Mouse (Mus musculus) large intestine, adult 2 months (tissue): ENCODE data around the gene Lypla2. TPM values are rescaled to one million over a fixed set of nuclear protein-coding genes. Genes with fewer than 3 reads are reported as not detected.
"Not testable (repeated sequence)": the region's sequence is repeated elsewhere in the genome, so short reads cannot be mapped to it uniquely, and the experiment has no call there.

Experiments used
- DNase-seq: peaks from one replicate; pipeline ENCODE4 v3.0.0-alpha.2; 2012; ENCODE audit warnings: low read depth, low spot score
- WGBS: fragments of 180-500 bp; shearing (Covaris S2); methylation state at CpG from one replicate; pipeline ENCODE4 v1.1.7; 2018; 5-methylcytosine and 5-hydroxymethylcytosine counted together
- polyA plus RNA-seq: library from polyadenylated mRNA; depleted of rRNA; stranded (reverse); fragments of >200 nt; gene quantifications from 2 replicates; pipeline ENCODE4 v1.2.3, GENCODE M21; 2012

The Lypla2 gene
- polyA plus RNA-seq, 1 experiment, result 123 TPM

DNA sequence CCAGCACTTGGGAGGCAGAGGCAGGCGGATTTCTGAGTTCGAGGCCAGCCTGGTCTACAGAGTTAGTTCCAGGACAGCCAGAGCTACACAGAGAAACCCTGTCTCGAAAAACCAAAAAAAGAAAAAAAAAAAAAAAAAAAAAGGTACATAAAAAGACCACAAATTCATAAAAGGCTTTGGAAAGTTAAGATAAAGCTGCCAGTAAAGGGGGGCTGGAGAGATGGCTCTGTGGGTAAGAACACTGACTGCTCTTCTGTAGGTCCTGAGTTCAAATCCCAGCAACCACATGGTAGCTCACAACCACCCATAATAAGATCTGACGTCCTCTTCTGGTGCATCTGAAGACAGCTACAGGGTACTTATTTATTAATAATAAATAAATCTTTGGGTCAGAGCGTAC lies 7.8 kb upstream of the Lypla2 start:
- WGBS, result 90% methylated on average over 5 of the region's 5 CpGs

DNA sequence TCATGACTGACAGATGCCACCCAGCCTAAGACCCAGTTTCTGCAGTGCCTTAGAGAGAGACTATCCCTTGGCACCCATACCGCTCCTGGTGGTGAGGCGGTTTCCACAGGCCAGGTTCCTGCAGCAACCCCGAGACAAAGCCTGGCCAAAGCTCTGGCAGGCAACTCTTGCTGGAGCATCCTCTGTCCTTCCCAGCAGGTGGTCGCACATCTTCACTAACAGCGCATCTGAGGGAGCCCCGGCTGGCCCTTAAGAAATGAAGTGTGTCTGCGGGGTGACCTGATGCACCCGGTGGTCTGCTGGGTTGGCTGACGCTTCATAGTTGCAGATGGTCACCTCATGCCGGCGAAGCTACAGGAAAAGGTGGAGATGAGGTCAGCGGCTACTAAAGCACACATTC lies 3.7 kb upstream of the Lypla2 start:
- WGBS, result 96% methylated on average over 12 of the region's 12 CpGs
- DNase-seq, result no peak

More for the DNA sequence above, 7.8 kb upstream of the Lypla2 start:
- DNase-seq, result not testable (repeated sequence)

DNA sequence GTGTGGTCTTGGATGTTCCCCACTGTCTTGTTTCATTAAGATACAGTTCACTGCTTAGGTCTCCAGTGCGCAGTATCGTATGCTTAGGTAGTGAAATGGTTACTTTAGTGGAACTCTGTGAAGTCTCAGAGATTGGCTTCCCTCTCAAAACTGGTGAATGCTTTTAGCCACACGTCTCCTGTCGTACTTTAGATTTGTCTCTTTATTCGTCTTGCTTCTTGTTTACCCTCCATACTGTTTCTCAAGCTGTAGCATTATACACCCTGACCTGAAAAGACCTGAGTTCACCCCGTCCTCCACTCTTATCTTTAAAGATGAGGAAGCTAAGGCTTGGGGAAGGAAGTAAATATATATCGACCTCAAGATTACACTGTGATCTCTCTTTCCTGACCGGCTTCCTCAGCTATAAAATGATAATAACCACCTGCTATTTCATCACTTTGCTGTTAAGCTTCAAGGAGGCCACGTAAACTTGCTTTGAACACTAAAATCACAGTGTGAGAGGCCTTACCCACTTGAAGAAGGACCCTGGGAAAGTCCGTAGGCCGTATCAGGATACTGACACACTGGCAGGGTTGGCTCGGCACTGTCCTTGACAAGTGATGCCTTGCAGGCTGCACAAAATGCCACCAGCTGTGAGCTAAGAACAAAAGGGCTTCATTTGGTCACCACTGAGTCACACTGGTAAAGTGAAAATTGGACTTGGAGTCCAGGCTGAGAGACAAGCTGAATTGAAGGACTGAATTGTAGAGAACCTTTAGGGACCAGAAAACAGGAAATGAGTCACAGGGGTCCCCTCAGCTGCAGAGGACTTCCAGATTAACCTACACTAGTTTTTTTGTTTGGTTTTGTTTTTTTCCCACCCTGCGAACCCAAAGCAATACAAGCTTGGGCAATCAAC lies 735 bp upstream of the Lypla2 start:
- no peak for DNase-seq
- WGBS, result 21% methylated on average over 13 of the region's 13 CpGs

DNA sequence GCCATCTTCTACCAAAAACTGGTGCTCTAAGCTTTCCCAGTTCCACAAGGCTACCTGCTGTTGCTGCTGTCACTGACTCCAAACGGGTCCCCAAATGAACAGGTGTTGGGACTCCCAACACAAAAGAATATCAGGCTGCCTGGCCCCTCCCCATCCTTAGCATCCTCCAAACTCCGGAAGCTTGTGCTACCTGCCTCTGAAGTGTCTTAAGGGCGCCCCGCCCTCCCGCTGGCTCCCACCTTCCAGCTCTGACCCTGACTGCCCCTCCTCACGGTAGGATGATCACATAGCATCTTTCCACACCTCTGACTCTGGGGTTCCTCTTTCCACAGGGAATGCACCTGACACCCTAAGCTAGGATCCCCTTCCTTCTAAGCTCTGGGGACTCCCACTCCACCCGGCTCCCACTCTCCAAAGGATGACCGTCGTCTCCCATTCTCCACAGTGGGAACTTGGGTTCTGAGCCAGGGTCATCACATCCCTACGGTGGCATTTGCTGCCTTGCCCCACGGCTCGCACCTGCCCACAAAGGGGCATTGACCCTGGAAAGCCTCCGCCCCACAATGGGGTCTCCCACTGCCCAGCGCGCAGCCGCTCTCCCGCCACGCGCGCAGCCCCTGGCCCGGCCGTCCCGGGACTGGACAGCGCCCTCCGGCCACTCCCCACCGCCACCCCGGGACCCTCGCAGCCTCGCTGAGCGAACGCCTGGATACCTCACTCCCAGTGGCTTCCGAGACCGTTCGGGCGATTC lies 446 bp downstream of the Lypla2 start:
- under 1% methylated on average over 35 of the region's 35 CpGs for WGBS
- DNase-seq, result no peak

DNA sequence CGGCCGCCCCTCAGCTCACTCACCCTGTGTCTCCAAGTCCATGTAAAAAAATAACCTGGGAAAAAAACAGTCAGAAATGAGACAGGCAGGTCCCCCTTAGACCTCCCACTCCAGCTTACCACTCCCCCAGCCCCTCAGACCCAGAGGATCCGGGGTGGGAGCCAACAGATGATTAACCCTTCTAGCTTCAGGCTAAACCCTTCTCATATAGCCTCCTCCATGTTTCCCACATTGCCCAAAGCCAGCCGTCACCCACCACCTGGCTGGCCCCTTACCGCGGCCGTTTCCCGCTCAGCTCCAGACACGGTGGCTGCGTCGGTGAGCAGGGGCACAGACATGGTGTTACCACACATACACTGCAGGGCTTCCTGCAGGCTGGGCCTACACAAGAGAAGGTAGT lies 1.8 kb downstream of the Lypla2 start:
- 91% methylated on average over 11 of the region's 11 CpGs for WGBS
- DNase-seq, result no peak

DNA sequence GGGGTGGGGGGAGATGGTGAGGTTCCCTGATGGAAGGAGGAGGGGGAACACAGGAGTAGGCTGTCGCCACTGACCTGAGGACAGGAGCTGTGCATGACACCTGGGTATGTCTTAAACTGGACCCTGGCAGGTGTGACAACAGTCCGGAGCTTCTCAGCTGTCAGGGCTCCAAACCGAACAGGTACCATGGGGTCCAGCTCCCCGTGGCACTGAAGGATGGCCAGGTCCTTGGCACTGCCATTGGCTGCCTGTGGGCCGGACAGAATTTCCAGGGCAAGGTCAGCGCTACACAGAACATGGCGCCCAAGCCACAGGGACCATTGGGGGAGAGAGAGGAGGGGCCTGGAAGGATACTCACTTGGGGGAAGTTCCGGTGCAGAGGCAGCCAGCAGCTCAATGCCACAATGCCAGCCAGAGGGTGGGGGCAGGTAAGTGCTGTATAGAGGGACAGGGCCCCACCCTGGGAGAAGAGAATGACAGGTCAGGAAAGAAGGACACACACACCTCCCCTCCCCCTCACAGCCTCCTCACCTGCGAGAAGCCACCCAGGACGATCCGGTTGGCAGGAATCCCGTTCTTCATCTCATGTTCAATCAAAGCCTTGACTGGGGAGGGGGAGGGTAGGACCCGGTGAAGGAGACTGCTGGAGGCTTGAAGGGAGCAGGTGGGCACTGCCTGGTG lies 3.2 kb downstream of the Lypla2 start:
- no peak for DNase-seq
- 77% methylated on average over 13 of the region's 13 CpGs for WGBS

DNA sequence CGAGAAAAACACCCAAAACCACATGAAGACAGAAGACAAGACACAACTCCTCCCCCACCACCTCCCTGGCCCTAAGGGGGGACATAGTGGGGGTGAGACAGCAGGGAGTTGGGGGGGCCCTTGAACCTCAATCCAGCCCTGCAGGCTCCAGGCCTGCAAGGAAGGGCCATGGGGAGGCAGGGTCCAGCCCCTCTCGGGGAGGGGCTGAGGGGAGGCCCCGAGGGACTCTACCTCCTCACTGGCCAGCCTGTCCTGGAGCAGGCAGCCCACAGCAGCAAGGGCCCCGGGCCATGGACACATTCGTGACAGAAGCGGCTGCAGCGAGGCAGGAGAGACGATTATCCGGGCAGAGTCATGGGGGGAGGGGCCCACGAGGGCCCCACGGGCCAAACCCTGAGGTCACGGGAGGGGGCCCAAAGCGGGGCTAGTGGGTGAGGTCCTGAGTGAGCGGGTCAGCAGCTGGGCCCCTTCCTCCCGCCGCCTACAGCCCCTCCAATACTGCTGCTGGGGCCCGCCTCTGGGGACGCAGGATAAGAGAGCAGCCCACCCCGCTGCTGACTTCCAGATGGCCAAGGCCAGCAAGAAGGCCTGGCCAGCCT lies 4.1 kb downstream of the Lypla2 start:
- WGBS, result 69% methylated on average over 19 of the region's 19 CpGs
- DNase-seq, result no peak

DNA sequence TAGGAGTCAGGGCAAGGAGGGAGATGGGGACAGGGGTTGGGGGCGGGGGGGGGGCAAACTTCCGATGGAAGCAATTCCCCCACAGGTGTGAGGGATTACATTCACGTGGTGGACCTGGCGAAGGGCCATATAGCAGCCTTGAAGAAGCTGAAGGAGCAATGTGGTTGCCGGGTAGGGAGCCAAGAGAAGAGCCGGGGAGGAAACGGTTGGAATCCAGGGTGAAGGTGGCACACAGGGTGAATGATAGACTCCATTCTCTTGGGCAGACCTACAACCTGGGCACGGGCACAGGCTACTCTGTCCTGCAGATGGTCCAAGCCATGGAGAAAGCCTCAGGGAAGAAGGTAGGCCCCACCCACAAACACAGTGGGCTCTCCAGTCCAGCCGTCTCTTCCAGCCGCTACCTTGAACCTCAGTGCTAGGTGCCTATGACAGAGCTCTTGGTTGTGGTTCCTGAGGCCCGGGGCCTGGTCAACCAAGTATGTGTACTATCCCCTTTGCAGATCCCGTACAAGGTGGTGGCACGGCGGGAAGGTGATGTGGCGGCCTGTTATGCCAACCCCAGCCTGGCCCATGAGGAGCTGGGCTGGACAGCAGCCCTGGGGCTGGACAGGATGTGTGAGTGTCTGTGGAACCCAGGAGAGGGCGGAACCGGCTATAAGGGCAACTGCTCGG lies 5.2 kb downstream of the Lypla2 start:
- 71% methylated on average over 18 of the region's 18 CpGs for WGBS
- DNase-seq, result no peak

DNA sequence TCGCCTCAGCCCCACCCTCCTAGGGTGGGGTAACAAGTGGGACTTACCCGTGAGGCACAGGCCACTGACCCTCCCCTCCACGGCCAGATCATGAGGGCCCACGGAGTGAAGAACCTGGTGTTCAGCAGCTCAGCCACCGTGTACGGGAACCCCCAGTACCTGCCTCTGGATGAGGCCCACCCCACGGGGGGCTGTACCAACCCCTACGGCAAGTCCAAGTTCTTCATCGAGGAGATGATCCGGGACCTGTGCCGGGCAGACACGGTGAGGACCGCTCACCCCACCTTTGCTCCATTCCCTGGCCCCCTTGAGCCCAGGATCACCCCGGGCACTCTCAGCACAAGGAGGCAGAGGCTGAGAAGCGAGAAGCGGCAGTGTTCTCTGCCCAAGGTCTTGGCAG lies 6.1 kb downstream of the Lypla2 start:
- no peak for DNase-seq
- 79% methylated on average over 16 of the region's 16 CpGs for WGBS

DNA sequence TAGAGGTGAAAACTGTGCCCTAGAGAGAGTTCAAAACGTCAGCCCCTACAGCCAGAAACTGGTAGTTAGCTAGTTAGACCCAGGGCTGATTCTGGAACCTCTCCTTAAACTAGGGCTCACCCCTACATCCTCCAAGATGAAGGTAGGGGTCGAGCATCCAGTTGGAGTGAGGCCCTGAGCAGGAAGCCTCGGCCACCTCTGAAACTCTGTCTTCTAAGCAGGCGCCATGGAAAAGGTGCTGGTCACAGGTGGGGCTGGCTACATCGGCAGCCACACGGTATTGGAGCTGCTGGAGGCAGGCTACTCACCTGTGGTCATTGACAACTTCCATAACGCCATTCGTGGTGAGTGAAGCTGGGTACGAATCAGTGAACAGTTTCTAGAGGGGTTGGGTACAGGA lies 7.3 kb downstream of the Lypla2 start:
- WGBS, result 38% methylated on average over 9 of the region's 9 CpGs
- no peak for DNase-seq

DNA sequence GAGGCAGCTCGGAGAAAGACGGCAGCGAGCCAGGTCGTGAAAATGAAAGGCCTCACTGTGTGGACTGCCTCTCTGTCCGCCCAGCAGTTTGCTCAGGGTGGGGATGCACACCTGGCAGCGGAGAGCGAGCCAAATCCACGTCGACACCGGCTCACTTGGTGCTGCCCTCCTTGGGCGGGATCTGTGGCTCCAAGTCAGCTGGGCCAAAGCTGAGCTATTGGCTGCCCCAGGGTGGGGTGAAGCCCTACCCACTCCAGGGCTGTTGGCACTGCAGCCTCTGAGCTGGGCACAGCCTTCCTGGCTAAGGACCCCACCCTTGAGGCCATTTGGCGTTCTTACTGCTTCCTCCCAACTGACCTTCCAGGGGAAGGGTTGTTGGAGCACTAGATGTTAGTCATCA lies 8.0 kb downstream of the Lypla2 start:
- DNase-seq, result peak; percentile 88
- 2% methylated on average over 12 of the region's 12 CpGs for WGBS

DNA sequence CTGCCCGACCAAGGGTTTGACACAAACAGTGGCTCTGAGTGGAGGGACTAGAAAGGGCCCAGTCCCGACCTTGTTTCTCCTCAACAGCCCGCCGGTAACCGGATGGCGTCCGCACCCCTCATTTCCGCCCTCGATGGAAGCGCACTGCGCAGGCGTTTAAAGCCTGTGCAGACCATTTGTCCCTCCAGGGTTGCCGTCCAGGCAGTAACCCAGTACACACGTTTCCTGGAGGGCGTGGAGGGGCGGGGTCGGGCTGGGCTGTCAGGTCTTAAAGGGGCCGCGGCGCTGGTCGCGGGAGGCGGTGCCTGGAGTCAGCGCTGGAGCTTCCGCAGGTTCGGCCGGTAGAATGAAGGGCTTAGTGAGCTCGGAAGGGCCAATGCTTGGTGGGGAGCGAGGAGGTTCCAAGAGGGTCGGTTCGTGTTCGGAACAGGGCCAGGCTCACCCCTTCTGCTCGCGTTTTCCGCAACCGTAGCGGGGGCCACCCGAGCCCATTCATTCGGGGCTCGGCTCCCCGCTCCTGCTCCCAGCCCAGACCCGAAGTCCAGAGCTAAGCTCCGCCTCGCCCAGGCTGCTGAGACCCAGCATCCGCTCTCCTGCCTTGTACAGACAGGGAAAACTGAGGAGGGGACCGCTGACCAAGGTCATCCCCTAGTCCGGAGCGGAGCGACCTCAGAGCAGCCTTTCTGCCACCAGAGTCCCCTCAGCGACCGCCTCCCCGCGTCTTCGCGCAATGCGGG lies 8.8 kb downstream of the Lypla2 start, which contains the start of gene Gale:
Gene Gale, plus strand, starts transcription at position 271 of the 737 bp plus-strand sequence.
- DNase-seq, result peak; percentile 94
- WGBS, result under 1% methylated on average over 56 of the region's 56 CpGs

DNA sequence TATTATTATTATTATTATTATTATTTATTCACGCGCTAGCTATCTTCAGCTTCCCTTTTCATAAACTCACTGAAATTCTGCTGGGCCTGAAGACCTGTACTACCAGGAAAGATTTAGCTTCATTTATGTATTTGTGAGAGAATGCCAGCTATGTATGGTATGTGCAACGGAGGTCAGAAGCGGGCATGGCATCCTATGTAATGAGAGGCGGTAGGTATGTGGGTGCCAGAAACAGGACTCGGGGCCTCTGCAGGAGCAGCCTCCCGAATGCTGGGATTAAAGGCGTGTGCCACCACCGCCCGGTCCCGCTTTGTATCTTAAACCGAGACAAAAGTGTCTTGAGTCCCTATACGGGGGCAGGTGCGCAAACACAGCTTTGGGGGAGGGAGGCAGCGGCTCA lies 9.5 kb downstream of the Lypla2 start:
- DNase-seq, result no peak
- 6% methylated on average over 15 of the region's 15 CpGs for WGBS

DNA sequence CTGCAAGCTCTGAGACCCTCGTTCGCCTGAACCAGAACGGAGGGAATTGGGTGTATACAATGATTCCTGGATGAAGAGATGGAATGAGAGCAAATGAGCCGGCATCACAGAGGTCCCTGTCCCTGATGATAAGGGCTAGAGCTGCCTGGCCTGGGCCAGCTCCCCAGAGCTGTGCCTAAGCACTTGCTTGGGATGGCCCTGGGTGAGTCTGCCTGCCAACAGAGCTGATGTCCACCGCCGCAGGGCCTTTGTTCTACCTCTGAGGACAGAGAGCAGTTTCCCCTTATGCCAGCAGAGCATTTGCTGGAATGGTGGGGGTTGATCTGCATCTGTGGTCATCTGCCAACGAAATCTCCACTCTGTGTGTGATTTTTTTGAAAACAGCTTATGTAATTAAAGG lies 10.2 kb downstream of the Lypla2 start:
- no peak for DNase-seq
- WGBS, result 84% methylated on average over 7 of the region's 7 CpGs

DNA sequence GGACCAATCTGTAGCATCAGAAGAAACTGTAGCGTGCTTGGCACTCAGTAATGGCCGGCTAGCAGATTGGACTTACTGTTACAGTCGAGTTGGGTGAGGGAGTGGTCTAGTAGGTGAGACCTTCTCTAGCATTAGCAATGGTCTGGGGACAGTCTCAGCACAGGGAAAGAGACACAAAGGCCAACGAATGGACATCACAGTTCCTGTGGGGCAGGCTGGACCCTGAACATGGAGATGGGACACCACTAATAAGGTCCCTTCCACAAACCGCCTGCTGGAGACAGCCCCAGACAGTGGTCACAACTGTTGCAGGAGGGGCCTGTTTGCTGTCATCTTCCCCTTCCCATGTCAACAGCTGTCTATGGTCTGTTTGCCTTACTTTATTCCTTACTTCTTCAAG lies 10.7 kb downstream of the Lypla2 start:
- no peak for DNase-seq
- WGBS, result 97% methylated on average over 5 of the region's 5 CpGs

DNA sequence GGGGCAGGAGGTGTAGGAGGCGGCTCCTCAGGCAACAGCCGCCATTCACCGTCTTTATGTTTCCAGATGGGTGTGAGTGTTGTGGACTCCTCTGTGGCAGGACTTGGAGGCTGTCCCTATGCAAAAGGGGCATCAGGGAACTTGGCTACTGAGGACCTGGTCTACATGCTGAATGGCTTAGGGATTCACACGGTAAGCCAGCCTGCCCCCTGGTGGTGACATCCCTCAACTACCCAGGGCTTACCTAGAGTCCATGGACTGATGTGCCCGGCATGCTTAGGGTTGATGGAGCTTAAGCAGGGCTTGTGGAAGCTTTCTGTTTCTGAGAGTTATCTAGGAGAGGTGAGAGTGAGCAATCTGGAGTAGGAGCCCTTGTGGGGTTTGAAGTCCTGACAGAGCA lies 11.7 kb downstream of the Lypla2 start:
- DNase-seq, result no peak

DNA sequence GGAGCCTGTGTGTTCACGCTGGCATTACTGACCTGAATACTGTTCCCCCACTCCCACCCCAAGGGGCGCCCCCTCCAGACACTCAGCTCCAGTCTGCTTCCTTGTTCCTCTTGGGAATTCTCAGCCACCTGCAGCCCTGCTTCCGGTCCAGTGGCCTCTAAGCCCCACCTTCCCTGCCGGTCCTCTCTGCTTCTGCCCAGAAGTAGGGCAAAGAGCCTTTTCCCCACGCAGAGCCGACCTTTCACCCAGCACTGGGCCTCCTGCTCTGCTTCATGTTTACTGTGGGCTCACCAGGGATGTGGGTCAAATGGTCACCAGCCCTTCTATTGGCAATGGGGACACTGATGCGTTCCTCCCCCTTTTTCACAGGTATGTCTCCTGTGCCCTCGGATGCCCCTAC lies 14.1 kb downstream of the Lypla2 start:
- 25% methylated on average over 8 of the region's 8 CpGs for WGBS
- no peak for DNase-seq

More for the DNA sequence above, 11.7 kb downstream of the Lypla2 start:
- WGBS, result 22% methylated on average over 5 of the region's 5 CpGs

DNA sequence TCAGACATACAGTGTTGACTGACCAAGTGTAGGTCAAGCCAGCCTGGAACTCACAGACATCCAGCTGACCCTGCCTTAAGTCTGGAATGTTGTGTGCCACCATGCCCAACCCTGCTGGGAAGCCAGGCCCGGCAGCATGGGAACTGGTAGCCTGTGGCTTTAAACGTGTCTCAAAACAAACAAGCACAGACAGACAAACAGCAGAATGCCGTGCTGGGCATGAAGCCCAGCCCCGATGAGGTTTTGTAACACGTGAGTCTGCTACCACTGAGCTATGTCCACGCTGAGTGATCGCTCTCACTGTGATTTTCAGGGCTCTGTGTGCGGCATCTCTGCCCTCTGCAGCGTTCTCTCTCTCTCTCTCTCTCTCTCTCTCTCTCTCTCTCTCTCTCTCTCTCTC lies 16.5 kb downstream of the Lypla2 start:
- no peak for DNase-seq
- WGBS, result 52% methylated on average over 9 of the region's 9 CpGs

DNA sequence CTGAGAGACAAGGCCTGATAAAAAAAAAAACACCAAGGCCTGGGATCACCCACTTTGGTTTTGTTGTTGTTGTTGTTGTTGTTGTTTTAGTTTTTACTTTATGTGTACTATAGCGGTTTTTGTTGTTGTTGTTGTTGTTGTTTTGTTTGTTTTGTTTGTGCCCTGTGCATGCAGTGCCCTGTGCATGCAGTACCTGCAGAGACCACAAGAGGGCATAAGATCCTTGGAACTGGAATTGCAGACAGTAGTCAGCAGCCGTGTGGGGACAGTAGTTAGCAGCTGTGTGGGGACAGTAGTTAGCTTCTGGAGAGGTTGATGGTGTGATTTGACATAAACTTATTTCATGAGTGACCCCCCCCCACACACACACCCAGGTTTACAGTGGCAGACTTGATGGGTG lies 18.2 kb downstream of the Lypla2 start:
- no peak for DNase-seq

More for the DNA sequence above, 18.2 kb downstream of the Lypla2 start:
- WGBS, result 11% methylated on average over 2 of the region's 2 CpGs
